Mouse (Mus musculus): Measurements from ENCODE around the gene Zfp764.
"Not testable (repeated sequence)": the region's sequence is repeated elsewhere in the genome, so short reads cannot be mapped to it uniquely, and the experiment has no call there.

The Zfp764 gene

DNA sequence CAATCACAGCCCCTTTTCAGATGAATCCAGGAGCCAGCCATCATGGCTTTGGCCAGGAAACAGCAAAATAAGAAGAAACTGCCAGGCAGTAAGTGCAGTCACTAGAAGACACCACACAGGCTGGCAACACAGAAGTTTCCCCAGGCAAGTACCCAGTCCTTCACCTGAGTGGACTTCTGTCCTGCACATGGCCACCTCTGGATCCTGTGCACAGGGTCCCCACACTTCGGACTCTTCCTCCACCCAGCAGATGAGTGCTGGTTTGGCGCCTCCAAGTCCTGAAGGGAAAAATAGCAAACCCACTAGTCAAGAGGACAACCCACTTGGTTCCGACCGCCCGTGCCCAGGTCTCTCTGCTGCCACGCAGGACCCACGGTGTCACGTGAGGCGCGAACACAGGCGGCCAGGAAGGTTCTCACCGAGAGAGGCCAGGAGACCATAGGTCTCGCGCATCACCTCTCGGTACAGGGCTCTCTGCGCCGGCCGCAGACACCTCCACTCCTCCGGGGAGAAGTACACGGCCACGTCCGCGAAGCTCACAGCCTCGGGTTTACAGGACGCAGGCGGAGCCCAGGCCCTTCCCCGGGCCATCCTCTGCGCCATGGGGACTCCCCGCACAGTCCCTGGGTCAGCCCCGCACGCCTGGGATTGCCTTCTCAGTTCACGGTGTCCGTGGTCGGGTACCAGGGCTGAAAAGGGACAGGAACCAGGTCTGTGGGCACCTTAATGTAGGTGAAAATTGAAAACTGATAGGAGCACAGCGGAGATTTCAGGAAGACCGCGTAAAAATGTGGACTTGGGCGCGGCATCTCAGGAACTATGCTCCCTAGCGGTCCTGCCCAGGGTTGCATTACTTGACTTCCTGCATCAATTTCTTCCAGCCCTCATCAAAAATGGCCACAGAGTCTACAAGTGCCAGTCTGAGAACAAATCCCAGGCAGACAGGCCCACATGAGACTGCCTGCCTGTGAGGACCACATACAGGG is at the start of gene Zfp764:
Gene Zfp764 (minus strand): TSS at position 821 of the 986 bp plus-strand sequence.
- peak; percentile 93 for DNase-seq (ENCODE audit: low read depth, low spot score)

DNA sequence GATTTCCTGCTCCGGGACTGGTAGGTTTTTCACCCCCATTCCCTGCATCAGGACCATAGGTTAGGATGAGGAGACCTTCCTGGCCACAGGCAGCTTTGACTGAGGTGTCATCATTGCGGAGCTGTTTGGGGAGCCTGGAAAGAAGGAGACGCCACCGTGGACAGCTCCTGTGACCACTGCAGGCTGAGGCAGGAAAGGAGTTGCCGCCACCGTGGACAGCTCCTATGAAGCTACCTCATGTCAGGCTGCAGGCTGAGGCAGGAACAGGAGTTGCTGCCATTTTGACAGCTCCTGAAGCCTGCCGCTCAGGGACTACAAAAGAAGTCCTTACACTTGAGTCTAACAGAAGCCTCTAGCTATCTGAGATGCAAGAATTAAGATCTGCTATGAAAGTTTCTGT is 48.3 kb upstream of the Zfp764 start:
- peak; percentile 78 for DNase-seq (ENCODE audit: low read depth, low spot score)

DNA sequence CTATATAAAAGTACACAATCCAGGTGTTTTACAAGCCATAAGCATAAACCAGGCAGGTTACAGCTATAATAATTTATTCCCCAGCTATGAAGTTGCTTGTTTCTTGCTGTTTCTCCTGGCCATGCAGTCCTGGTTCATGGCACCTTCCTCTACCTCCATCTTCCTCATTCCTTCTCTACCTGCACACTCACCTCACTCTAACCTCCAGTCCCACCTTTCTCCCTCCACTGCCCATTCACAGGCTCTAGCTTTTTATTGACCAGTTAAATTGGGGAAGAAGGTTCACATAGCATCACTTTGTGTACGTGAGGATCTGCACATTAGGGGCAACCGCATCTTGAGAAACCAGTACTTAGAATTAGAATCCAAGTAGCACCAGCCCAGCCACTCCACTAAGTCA is 46.4 kb upstream of the Zfp764 start:
- no peak for DNase-seq (ENCODE audit: low read depth, low spot score)

DNA sequence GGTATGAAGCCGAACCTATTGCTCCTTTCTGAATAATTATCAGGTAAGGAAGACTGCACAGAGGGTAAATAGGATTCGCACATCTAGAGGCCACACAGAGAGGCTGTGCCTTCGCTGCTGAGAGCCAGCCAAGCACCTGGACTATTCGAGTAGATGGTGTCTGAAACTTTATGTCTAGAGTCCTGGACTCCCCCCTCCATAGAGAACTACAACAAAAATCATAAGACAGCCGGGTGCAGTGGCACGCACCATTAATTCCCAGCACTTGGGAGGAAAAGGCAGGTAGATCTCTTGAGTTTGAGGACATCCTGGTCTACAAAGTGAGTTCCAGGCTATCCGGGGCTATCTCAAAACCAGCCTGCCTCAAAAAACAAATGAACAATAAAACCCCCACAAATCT is 43.3 kb upstream of the Zfp764 start:
- DNase-seq (ENCODE audit: low read depth, low spot score) = no peak

DNA sequence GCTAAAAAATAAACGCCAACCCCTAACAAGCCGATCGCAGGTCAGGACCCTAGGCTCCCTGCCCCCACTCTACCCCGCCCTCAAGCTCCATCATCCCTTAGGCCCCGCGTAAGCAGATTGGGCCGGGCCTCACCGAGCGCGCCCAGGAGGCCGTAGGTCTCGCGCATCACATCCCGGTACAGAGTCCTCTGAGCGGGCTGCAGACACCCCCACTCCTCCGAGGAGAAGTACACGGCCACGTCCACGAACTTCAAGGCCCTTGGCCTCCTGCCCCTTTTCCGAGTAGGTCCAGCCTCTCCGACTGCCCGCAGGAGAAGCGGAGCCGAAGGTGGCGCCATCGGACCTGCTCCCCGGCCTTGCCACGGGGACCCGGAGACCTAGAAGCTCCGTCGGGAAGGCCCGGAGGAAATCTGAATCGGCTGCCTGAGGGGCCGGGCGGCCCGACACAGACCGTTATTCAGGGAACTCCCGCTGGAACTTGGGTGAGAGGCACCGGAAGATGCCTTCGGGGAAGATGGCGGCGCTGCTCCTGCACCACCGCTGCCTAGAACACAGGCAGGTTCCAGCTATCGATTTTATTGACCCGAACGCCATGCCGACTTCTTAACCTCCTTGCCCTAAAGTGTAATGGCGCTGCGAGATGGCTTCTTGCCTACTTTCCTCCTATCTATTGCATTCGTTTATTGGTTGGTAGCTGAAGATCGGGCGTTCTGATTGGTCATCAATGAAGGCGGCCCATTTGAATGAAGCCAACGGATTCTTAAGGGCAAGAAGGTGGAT is 42.1 kb upstream of the Zfp764 start, which contains the start of gene Zfp689:
Gene Zfp689 (minus strand): TSS at position 638 of the 780 bp plus-strand sequence.
- DNase-seq (ENCODE audit: low read depth, low spot score) = peak; percentile 98

DNA sequence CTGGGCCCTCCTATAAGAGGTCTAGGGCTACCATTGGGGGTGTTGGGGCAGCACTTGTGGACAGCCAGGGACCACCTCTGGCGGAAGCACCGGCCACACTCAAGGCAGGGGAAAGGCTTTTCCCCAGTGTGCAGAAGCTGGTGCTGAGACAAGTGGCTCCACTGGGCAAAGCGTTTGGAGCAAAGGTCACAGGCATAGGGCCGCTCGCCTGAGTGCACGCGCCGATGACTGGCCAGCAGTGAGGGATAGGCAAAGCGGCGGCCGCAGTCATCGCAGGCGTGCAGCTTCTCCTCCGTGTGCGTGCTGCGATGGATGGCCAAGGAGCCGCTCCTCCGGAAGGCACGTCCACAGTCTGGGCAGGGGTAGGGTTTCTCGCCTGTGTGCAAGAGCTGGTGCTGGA is 37.4 kb upstream of the Zfp764 start:
- no peak for DNase-seq (ENCODE audit: low read depth, low spot score)

DNA sequence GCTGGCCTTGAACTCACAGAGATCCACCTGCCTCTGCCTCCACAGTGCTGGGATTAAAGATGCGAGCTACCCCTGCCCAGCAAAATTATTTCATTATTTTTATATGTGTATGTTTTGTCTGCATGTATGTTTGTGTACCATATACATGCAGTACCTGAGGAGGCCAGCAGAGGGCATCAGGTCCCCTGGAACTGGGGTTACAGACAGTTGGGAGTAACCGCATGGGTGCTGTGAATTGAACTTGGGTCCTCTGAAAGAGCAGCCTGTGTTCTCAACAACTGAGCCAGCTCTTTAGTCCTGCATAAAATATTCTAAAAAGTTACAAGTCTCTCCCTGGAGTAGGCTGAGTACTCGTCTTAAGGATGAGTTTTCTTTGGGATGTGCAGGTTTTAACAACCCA is 31.1 kb upstream of the Zfp764 start:
- DNase-seq (ENCODE audit: low read depth, low spot score) = peak; percentile 68

DNA sequence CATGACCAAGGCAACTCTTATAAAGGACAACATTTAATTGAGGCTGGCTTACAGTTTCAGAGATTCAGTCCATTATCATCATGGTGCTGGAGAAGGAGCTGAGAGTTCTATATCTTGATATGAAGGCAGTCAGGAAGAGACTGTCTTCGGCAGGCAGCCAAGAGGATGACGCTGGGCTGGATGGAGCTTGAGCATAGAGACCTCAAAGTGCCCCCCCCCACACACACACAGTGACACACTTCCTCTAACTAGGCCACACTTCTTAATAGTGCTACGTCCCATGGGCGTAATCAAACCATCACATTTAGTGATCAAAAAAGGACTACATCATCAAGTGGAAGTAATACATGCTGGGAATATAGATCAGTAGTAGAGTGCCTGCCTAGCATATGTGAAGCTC is 28.6 kb upstream of the Zfp764 start:
- no peak for DNase-seq (ENCODE audit: low read depth, low spot score)

DNA sequence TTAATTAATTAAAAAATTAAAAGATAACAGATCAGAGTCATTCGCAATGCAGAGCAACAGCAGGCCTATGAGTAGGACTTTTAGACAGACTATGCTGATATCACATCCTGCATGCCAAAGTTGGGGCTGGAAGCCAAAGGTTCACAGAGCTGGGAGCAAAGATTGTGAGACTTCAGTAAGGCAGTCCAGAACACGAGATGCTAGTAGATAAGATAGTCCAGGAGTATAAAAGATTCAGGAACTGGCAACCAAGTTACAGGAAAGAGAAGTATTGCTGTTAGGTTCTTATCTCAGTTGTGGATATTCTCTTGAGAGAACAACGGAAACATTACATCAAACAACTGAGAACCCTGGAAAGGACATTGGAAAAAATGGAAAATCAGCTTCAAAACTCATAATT is 19.7 kb upstream of the Zfp764 start:
- DNase-seq (ENCODE audit: low read depth, low spot score) = no peak

DNA sequence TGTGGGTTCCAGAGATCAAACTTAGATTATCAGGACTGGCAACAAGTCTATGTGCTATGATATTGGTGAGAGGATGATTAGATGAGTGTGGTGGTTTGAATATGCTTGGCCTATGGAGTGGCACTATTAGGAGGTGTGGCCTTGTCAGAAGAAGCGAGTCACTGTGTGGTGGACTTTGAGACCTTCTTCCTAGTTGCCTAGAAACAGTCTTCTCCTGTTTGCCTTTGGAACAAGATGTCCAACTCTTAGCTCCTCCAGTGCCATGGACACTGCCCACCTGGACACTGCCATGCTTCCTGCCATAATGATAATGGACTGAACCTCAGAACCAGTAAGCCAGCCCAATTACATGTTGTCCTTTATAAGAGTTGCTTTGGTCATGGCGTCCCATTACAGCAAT is 19.3 kb upstream of the Zfp764 start:
- DNase-seq (ENCODE audit: low read depth, low spot score) = no peak

DNA sequence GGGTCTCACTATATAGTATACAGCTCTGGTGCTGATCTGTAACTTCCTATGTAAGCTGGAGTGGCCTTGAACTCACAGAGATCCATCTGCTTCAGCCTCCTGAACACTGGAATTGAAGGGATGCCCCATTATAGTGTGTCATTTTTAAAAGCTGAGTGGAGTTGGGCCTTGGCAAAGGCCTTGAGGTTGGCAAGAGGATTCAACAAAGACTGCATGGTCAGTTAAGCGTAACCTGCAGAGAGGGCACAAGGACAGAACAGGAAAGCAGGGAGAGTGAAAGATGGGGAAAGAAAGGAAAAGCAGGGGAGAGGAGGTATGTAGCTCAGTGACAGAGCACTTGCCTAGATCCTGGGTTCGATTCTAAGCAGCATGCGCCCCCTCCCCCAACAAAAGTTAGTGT is 18.7 kb upstream of the Zfp764 start:
- DNase-seq (ENCODE audit: low read depth, low spot score) = no peak

DNA sequence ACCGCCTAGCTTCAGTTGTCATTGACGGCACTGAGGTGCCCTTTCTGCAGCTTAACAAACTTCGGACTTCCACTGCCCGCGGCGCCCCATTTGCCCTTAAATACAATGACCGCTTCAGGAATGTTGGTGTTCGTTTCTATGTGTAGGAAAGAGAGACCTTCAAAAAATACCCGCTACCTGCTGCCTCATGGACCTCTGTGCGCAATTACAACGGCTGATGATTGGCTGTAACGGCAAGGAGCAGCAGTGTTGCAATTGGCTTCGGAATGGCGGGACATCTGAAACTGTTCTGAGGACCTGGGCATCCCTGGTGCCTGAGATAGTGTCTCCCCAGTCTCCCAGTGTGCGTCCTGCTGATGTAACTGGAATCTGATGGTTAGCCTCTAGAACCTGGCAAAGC is 15.6 kb upstream of the Zfp764 start:
- DNase-seq (ENCODE audit: low read depth, low spot score) = peak; percentile 24

DNA sequence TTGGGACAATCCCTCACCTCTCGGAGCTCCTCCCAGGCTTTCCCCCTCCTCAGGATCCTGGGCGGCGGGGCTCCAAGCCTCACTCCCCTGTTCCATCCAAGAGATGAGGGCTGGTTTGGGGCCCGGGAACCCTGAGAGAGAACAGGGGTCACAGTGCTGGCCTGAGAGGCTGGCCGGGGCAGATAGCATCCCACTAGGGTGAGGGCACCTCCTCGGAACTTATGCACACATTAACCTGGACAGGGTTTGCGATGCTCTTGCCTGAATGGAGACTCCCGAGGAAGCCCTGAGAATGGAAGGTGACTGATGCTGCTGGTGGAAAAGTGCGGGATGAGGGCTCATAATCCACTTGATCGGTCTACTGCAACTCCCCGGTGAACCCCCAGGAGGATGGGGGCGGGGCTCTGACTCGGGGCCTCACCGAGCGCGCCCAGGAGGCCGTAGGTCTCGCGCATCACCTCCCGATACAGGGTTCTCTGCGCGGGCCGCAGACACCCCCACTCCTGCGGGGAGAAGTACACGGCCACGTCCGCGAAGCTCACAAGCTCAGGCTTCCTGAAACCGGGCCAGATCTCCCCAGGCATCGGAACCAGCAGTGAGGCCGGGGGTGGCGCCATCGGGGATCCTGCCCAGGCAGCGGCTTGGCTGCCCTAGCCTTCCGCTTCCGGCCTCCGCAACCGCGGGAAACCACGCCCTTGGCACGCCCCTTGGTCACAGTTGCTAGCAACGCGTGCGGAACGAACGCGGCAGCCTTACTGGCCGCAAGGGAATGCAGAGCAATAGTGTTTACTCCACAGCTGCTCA is 15.0 kb upstream of the Zfp764 start, which contains the start of gene Zfp688:
Gene Zfp688 (minus strand): TSS at position 681 of the 804 bp plus-strand sequence.
- DNase-seq (ENCODE audit: low read depth, low spot score) = peak; percentile 87

DNA sequence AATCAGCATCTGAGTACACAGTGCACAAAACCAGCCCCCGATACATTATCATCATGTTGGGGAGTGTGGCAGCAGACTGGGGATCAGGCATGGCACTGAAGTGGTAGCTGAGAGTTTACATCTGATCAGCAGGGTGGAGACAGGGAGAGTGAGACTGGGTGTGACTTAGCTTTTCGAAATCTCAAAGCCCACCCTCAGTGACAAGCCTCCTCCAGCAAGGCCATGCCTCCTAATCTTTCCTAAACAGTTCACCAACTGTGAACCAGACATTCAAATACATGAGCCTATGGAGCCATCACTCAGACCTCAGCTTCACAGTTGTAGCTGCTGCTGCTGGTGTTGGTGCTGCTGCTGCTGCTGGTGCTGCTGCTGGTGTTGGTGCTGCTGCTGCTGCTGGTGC is 4.8 kb upstream of the Zfp764 start:
- DNase-seq (ENCODE audit: low read depth, low spot score) = no peak

DNA sequence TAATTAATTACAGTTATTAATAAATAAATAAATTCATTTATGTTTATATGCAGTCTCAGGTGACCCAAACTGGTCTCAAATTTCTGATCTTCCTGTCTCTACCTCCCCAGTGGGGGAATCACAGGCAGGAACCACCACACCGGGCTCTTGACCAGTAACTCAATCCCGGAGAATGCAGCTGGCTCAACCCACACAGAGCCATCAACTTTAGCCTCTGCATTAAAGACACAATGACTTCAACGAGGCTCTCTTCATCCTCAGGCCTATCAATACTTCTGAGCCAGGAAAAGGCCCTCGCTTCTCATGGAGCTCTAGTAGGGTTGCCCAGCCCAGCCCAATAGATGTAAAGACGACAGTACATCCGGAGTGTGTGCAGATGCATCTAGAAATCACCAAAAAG is 2.5 kb downstream of the Zfp764 start:
- DNase-seq (ENCODE audit: low read depth, low spot score) = not testable (repeated sequence)

DNA sequence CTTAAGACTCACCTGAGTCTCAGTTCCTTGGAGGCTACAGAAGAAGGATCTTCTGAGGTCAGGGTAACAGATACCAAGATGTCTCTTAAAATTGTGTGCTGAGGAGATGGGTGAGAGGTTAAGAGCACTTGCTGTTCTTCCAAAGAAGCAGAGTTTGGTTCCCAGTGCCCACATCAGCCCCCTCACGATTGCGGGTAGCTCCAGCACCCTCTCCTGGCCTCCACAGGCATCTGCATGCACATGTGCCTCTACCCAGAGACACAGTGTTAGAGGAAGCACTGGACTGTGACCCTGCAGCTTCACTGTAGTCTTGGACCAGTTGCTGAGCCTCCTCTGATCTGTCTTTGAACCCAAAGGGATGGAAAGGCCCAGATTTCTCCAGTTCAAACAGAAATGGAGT is 3.6 kb downstream of the Zfp764 start:
- peak; percentile 45 for DNase-seq (ENCODE audit: low read depth, low spot score)

DNA sequence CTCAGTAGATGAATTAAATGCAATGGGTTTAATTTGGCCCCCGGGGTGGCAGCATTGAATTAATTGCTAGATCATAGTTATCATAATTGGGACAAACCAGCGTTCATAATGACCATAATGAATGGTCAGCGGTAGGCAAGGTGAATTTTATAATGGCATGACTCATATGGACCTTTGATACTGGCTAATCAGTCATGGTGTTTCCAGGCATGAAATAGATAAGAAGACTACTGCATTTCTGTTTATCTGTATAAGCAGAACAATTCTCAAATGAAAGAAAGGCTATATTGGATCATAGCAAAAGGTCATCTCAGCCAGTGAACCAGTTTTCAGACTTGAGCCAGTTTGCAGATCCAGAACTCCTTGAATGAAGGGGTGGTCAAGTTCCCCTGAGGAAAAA is 6.3 kb downstream of the Zfp764 start:
- DNase-seq (ENCODE audit: low read depth, low spot score) = no peak

DNA sequence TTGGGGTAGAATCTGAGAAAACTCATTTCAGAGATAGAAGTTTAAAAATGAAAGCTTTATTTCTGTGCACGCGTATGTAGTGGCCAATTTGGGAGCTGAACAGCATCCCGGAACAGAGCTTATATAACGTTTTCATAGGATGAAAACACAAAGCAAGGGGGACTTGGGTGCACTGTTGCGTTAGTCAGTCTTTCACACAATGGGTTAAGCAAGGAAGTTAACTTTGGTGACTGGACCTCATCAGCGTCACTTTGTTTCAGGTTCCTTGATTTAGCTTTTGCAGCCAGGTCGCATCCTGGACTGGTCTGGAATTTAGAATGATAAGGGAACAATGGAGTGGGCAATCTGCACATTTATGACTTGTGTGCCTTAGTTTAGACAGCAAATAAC is 12.7 kb downstream of the Zfp764 start:
- DNase-seq (ENCODE audit: low read depth, low spot score) = no peak

DNA sequence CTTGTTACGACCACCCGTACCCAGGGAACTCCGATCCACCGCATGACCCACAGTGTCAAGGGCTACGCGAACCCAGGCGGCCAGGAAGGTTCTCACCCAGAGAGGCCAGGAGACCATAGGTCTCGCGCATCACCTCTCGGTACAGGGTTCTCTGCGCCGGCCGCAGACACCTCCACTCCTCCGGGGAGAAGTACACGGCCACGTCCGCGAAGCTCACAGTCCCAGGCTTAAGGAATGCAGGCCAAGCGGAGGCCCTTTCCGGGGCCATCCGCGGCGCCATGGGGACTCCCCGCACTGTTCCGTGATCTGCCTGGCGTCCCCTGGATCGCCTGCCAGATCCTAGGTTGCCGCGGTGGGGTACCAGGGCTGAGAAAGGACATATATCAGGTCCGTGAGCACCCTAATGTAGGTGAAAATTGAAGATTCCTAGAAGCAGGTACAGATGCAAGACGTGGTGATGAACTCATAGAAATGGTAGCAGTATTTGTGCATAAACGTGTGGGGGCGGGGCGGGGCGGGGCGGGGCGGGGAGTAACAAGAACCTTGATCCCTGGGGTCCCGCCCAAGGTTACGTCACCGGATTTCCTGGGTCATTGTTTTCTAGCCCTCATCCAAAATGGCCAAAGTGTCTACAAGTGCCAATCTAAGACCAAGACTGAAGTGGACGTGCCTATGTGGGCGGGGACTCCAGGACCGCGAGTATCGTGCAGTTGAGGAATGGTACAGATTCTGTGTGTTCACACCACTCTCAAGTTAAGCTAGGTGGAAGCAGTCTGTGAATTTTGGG is 13.3 kb downstream of the Zfp764 start, which contains the start of gene E430018J23Rik:
Gene E430018J23Rik (minus strand): TSS at position 473 of the 787 bp plus-strand sequence.
- peak; percentile 99 for DNase-seq (ENCODE audit: low read depth, low spot score)

DNA sequence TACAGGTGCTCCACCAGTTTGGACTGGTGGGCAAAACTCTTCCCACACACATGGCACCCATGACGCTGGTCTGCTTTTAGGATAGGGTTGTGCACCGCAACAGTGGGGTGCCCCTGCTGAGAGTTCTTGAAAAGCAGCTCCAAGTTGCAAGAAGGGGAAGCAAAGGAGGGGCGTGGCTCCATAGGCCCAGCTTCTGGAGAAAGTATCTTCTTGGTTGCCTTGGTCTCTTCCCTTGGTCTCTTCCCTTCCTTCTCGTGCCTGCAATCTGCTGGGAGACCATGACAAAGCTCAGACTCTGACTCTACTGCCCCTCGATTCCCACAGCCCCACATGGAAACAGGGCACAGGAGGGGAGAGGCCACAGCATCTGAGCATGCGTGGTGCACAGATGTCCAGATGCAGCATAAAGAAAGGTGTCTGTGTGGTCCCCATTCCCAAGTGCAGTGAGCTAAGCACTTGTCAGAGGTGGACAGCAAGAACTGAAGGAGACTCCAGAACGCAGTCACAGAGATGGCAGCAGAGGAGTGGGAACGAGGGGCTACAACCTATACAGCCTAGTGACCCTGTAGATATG is 14.3 kb downstream of the Zfp764 start:
- DNase-seq (ENCODE audit: low read depth, low spot score) = no peak
